Mouse (Mus musculus) spleen, postnatal 14 days (tissue): ENCODE measurements around the gene Vmn2r103.

Experiments
- DNase-seq, 2 experiments: peaks; one replicate each; pipeline ENCODE4 v3.0.0; 2021 to 2022; ENCODE audit warnings: low spot score in 2 of 2

Vmn2r103 gene

DNA sequence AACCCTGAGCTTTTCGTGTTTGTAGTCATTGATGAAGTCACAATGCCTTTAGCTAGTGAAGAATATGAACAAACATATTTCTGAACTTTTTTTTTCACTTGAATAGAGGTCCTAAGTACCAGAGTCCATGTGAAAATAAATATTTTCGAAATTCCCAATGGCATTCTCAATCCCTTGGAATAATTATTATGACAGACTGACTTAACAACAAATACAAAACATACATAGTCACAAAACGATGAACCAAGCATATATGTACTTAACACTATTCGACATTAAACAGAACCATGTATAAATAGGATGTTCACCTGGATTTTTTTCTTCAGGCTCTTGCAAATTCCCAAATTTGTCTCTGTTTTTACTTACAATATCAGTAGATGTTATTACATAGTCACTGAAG, at the start of gene Vmn2r103:
TSS of gene Vmn2r103 (plus strand) at position 301 of the 400 bp plus-strand sequence.
- no peak for DNase-seq

DNA sequence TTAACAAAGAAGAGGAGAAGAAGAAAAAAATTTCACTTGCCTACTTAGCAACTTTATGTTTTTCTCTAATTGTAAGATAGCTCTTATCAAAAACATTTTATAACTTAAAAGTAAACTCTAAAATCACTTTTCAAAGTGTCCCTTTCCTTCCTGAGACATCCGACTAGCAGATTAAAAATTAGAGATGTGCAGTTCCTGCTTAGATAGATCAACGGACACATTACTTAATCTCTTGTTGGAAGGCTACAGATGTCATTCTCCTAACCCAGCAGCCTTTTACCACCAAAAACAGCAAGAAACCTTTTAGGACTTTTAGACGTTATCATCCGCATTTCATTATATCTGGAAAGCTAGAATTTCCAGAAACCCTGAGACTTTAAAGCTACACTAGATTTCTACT, 5.8 kb downstream of the Vmn2r103 start:
- no peak for DNase-seq

DNA sequence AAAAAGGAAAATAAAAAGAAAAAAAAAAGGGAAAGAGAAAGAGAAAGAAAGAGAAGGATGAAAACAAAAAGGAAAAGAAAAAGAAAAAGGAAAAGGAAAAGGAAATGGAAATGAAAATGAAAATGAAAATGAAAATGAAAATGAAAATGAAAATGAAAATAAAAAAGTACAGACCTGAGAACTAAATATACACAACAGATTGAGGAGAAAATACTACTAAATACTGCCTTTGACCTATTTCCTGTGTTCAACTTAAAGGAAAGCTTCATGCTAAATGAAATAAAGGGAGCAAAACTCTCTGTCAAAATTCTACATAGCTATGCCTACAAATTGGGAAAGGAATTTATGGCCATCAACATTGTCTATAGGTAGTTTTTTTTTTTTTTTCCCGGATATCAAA, 16.1 kb downstream of the Vmn2r103 start:
- DNase-seq = no peak
